Mouse (Mus musculus) liver, postnatal 0 days (tissue): Measurements from ENCODE around the gene Rnf223.

Source experiments
- CTCF ChIP-seq: sonication (generic); IDR thresholded peaks from 2 replicates; pipeline ENCODE4 v1.5.1; 2016; ENCODE audit warnings: antibody characterized with exemption, low read depth
- EP300 ChIP-seq: IDR thresholded peaks from 2 replicates; pipeline ENCODE4 v1.6.1; 2016; ENCODE audit warnings: antibody characterized with exemption, low read depth, mild to moderate bottlenecking

DNA sequence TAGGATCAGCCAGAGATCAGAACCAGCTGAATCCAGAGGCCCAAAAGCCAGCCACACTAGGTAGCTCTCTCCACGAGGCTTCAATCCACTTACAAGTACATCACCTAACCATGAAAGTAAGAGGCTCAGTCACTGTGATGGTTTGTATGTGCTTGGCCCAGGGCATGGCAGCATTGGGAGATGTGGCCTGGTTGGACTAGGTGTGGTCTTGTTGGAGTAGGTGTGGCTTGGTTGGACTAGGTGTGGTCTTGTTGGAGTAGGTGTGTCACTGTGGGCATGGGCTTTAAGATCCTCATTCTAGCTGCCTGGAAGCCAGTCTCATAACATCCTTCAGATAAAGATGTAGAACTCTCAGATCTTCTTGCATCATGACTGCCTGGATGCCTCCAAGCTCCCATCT is 39.1 kb upstream of the Rnf223 start:
- TF ChIP-seq CTCF, result no peak
- no peak for TF ChIP-seq EP300
